Mouse (Mus musculus) left cerebral cortex, postnatal 36 days (tissue): ENCODE results near the gene Pakap. TPM values are rescaled to one million over a fixed set of nuclear protein-coding genes. Genes with fewer than 3 reads are reported as not detected.

ENCODE experiments used
- DNase-seq, 2 experiments: peaks; one replicate each; pipeline ENCODE4 v3.0.0; 2021 to 2022; ENCODE audit warnings: low spot score in 2 of 2, mixed read lengths in 1 of 2
- intact Hi-C: fragments of 180-260 bp; cut with DNase I; formaldehyde crosslinking; loops from one replicate; pipeline ENCODE4 v1.15.1; 2025
- total RNA-seq, 2 experiments: library from RNA; stranded (reverse); gene quantifications; 2 replicates each; pipeline ENCODE4 v1.2.3; 2021

Pakap gene
- total RNA-seq, result 10 to 100 TPM; 15.8 to 21.2 TPM

DNA sequence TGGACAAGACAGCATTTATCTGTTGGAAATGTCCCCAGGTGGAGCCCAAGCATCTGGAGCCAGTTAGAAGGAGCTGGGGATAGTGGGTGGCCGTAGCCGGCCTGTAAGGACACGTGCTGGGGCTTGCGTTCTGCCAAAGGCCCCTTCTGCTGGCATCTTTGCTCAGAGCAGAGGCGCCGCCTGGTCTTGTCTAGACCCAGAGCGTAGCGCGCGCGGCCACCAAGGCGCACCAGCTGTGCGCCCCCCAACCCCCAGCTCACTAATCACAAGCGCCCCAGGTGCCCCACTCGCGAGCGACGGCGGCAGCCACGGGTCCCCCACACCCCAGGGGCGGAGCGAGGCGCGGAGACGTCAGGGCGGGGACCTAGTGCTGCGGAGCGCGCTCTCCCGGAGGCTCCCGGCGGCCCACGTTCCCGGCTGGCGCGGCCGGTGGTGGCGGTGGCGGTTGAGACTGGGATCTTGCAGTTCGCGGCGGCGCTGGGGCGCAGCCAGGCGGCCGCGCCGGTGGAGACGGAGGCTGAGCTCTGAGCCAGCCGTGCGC, at the start of gene Pakap:
TSS of gene Pakap (plus strand) at position 514 of the 541 bp plus-strand sequence.
- peak; percentile 75 to 87 for DNase-seq
- intact Hi-C loops, result loop anchor here (2.0 kb wide), 1 partner anchor 39 kb away; no protein-coding TSS in a partner anchor

DNA sequence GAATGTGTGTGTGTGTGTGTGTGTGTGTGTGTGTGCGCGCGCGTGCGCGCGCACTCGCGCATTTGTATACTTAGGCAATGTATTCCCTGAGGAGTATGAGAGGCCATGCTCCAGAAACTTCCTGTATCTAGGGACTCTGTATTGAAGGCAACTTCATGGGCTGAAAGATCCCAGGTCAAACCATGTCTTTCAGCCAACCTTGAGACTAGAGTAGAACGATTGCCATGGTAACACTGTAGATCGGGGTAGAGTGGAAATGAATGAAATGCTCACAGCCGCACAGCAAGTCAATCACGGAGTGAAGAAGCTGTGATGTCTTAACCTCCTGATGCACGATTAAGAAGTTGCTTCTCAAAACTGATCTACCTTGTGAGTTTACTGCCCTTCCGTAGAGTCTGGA, 44.5 kb upstream of the Pakap start:
- DNase-seq, result no peak
- intact Hi-C loops, result no loop called here

DNA sequence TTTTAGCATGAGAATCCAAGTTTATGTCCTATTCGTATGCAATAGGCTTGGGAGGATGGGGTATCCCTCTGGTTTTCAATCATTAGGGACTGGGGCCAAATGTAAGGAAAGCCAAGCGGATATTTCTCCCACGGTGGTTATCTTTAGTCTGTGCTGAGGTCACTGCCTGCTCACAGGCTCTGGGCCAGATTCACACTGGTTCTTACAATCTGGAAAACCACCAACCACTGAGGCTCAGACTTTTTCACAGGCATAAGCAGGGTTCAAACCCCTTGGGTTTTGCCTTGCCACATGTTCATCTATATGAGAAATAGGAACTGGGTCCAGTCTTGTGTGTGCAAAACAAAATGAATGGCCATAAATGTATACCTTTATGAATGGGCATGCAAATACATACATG, 43.5 kb upstream of the Pakap start:
- DNase-seq, result no peak
- intact Hi-C loops, result no loop called here

DNA sequence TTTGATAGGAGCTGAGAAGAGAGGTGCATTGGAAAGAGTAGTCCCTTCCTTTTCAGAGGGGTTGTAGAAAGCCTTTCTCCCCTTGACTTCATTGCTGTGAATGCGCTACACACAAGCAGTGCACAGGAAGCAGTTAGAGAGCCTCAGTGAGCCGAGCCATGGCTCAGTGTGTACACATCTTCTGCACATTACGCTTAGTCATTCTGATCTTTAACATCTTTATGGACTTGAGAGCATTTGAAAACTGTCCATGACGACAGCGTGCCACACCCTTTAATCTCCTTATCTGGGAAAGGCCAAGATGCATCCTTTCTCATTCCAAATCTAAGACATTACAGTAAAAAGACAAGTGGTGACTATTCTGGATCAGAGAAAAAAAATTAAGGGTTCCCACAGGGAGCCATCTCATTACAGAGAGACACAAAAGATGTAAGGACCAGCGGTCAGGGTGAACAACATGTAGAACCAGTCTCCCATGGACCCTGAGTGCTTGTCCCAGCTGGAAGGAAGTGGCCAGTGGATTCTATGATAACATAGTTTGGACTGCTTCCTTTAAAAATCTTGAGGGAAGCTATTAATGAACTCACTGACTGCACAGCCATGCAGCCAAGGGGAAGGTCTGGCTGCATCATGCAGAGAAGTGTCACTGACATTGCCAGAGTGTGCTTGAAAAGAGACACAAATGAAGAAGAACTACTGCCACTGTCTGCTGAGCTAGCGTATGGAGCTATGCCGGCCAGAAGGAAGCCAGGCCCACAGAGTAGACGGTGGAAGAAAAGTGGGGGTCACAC, 42.6 kb upstream of the Pakap start:
- DNase-seq, result no peak
- intact Hi-C loops, result no loop called here

DNA sequence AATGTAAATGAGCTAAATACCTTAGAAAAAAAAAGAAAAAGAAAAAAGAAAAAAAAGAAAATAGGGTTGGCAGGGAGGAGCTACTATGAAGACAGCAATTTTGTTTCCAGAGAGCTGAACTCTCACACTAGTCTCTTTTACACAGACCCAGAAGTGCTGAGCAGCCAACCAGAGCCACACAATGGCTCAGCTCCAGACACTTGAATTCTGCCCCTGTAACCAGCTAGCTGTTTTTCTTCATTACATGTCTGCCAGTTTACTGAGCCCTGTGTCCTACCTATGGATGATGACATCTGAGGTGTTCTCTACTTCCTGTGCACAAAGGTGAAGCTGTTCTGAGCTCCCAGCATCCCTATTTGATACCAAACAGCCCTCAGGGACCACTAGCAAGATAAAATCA, 39.7 kb upstream of the Pakap start:
- no peak for DNase-seq
- intact Hi-C loops, result no loop called here

DNA sequence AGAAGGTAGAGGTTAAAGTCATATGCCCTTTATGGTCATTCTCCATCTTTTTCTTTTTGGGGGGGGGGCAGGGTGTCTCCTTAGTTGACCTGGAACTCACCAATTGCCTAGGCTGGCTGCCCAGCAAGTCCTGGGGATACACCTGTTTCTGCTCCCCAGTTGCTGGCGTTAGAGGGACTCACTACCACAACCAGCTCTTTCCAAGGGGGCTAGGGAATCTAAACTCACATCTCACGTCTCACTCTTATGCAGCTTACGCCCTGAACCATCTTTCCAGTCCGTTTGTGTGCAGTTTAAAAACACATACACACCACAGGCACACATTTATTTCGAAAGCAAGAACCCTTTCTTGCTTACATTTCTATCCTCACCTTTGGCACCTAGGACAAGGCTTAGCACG, 34.3 kb upstream of the Pakap start:
- intact Hi-C loops, result no loop called here
- no peak for DNase-seq

DNA sequence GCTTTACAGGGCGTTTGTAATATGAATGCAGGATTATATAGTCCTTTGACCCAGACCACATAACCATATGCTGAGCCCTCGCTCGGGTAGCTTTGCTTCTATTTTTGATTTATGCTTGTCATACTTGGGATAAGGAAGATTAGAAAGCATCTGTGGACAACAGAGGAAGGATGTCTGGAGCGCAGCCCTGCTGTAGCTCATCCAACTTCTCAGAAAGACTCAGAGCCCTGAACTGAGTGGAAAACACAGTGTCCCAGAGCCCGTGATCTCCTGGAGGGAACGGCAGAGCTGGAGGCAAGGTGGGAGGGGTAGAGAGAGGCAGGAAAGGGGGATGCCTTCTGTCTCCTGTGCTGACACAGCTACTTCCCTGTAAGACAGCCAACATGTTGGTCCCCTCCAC, 33.7 kb upstream of the Pakap start:
- intact Hi-C loops, result no loop called here
- no peak for DNase-seq

DNA sequence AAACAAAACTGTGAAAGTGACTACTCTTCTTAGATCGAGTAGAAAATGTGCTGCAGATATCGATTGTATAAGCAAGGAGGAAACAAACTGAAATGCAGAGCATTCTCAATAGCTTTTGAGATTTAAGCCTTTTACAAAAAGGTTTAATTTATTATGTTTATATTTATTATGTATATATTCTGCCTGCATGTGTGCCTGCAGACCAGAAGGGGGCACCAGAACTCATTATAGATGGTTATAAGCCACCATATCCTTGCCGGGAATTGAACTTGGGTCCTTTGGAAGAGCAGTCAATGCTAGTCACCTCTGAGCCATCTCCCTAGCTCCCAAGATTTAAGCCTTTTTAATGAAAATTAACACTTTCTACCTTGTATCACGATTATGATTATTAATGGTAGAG, 32.9 kb upstream of the Pakap start:
- intact Hi-C loops, result no loop called here
- no peak for DNase-seq

DNA sequence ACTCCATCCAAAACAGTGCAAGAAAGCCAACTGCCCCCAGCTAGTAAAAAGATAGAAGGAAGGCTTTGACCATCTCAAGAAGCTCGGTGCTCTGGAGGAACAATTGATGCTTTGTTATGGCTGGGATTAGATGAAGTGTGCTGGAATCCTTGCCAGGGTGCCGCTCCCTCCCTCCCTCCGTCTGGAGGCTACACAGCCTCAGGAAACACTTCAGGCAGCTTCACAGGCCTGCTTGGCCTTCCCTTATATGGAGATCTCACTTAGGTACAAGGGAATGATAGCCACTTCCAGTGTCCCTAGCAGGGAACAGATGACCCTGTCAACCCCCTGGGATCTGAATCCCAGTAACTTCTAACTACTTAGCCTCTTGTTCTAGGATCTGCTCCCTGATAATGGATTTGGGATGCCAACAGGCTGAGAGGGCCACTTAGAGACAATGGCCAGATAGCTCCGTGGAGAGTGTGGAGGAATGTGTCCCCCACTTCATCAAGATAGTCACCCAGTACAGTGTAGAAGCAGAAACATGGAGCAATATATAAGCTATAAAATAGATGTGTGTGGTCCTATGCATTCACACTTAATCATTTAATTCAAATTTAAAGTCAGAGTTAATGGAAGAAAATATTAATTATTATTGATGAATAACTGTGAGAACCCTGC, 29.8 kb upstream of the Pakap start:
- no peak for DNase-seq
- intact Hi-C loops, result no loop called here

DNA sequence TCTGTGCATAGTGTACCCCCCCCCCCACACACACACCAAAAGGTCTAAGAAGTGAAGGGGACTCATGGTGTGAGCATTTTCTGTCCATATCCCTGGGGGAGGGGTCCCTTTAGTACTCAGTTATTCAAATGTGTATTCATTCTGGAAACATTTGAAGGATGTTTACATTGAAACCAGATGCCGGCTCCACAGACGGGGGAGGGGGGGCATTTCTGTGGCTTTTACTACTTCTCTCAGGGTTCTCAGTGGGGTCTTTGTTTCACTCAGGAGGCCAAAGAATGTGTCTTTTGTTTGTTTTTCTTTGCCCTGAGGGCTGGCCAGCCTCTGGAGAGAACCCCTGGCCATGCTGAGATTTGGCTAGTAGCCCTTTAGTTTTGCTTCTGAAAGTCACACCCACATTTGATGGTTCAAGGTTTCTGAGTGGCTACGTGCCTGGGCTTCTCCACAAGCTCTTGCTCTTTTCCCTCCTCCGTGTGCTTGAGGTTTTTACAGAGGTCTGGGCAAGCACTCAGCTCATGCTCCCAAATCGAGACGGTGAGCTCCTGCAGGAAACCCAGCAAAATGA, 24.2 kb upstream of the Pakap start:
- intact Hi-C loops, result no loop called here
- DNase-seq, result no peak

DNA sequence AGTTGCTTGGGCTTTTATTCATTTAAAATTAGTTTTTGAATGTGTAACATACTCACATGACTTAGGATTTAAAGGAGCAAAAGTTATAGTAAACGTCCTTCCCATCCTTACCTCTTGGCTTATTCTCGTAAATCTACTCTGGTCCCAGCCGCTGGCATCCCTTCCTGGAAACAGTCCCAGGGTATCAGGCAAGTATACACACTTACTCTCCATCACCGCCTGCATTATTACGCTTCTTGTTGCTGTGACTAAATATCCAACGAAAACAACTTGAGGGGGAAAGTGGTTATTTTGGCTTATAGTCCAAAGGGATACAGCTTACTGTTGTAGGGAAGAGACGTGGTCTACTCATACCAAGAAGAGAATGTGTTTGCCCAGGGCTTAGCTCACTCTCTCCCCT, 20.2 kb upstream of the Pakap start:
- no peak for DNase-seq
- intact Hi-C loops, result no loop called here

DNA sequence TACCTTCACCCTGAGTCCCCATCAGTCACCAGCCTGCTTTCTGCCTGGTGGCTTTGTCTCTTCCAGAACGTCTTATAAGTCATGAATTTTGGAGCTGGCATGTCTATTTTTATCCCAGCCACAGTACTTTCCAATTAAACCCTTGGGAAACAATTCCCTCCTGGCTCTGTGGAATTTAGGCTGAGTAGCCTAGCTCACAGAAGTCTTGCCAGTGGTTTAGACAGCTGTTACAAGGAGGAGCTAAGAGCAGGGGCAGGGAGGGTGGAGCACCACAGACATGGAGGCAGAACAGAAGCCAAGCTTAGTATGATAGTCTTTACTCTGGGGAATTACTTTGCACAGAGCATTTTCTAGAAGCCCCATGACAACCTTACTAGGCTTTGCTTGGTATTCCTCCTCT, 17.8 kb upstream of the Pakap start:
- intact Hi-C loops, result no loop called here

DNA sequence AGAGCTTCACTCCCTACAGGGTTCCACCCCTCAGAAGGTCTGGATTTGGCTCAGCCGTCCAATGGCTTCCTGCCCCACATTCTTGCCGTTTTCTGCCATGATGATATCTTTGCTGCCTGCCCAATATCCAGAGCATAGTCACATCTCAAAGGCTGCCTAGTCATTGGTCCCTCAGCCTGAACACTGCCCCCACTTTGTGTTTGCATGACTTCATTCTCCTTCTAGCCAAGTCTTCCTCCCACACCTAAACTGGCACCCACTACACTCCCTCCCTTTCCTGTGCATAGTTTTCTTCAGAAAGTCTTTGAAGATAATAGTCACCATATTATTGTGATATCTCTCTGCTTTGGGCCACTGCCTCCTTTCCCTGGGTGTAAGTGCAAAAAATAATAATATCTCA, 10.9 kb upstream of the Pakap start:
- intact Hi-C loops, result no loop called here
- DNase-seq, result peak in 1 of 2 experiments; percentile 22

More for the DNA sequence above, 17.8 kb upstream of the Pakap start:
- DNase-seq, result no peak

DNA sequence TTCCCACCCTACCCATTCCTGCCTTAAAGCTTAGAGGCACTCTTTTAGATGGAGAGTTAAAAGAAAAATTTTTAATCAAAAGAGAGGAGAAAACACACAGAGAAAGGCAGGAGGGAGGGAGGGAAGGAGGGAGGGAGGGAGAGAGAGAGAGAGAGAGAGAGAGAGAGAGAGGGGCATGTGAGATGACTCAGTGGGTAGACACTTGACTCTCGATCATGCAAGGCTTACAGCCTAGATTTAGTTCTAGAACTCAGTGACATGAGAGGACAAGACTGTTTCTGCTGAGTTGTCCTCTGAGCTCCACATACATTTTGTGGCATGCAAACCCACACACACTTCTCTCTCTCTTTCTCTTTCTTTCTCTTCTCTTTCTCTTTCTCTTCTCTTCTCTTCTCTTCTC, 8.5 kb upstream of the Pakap start:
- intact Hi-C loops, result no loop called here
- no peak for DNase-seq

DNA sequence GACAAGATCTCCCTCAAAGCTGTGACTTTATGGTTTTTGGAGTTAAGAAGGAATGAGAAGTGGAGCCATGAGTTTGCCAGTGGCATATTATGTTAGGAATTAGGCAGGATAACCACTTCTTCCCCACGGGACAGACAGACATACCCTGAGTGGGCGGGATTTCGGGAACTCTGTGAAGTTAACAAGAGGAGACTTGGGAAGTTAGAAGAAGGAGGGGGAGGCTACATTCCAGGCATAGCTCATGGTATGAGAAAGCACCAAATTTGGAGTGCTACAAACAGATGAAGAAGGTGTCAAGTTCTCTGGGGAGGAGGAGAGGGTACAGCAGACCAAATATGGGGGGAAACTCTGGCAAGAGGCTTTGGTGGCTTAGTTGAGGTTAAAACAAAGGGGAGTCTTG, 8.0 kb upstream of the Pakap start:
- intact Hi-C loops, result no loop called here
- no peak for DNase-seq

DNA sequence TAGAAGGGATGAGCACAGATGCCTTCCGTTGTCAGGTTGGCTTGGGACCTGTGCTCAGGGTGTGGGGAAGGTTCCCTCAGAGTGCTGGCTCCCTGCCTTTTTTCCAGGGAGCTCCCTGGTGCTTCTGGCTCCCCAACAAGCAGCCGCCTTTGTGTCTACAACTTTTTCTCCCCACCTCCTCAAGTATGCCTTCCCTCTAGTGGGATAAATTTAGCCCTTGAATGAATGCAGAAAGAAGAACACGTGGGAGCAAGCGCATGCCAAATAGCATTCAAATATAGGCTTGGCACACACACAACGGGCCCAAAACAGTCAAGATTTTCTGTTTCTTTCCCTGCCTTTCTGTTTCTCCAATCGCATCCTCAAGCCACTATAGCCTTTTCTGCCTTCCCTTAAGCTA, 6.9 kb upstream of the Pakap start:
- intact Hi-C loops, result no loop called here

DNA sequence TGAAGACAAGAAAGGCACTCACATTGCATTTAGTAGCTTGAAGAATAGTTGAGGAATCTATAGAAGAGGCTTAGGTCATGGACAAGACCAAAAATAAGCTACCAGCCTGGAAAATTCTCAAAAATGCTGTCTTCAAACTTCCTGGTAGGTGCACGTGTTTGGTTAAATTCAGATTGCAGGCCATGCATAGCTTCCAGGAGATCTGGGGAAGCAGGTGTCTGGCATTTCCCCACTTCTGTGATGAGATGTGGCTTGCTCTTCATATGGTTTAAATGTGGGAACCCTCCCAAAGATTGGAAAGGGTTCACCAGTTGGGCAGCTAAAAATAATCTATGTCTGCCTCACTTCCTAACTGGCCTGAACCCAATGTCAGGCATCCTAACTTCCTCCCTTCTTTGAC, 2.7 kb upstream of the Pakap start:
- no peak for DNase-seq
- intact Hi-C loops, result no loop called here

More for the DNA sequence above, 6.9 kb upstream of the Pakap start:
- DNase-seq, result peak; percentile 73

DNA sequence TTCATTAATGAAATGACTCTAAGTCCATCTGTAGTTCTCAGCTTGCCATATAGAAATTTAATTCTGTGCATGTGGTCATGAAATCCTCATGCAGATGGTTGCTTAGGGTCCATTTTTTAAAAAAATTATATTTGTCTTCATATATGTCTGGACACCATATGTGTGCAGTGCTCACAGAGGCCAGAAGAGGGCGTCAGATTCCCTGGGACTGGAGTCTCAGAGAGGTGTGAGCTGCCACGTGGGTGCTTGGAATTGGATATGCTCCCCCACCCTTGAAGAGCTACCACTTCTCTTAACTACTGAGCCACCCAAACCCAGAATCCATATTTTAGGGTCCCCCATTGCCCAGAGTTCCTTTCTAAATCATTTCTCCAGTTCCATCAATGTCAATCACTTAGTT, 2.2 kb upstream of the Pakap start:
- no peak for DNase-seq
- intact Hi-C loops, result no loop called here

DNA sequence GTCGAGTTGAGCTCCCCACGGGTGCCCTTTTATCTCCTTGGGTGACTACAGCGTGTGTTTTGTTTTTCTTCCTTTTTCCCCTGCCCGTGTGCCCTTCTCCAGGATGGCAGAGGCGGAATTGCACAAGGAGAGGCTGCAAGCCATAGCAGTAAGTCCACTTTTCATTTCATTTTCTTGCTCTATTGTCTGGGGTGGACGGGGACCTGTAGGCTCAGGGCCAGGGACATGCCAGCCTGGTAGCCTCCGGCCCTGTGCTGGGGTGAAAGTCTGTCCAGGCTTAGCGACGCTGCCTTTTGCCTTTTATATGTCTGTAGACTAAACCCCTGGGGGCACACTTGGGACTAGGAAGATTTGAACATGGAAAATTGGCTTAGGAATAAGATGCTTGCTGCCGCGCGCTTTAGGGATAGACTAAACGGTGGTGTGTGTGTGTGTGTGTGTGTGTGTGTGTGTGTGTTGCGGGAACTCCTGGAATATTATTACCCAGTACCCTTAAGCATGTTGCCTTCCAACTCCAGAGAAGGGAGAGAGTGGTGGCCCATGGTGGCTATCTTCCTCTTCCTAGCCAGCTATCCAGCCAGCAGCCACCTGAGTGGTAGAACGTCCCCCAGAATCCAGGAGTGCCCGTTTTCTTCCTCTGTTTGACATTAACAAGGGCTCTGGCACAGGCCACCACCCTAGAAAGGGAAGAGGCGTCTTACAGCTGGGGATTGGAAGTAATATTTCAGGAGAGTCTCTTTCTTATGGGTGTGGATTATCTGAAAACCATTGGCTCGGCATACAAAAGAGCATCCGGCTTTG, 489 bp downstream of the Pakap start:
- no peak for DNase-seq
- intact Hi-C loops, result loop anchor here (2.0 kb wide), 1 partner anchor 38 kb away; no protein-coding TSS in a partner anchor

DNA sequence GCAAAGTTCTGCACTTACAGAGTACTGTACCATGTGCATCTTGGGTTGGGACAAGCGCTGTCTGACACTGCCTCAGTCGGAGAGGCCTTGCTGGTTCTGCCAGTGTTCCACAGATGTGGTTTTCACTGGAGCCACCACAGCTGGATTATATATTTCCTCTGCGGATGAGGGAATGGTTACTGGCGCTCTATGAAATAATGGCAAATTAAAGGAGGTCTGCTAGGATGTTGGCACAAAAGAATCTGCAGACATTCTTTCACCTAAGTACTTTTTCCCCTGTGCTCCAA, 1.0 kb downstream of the Pakap start:
- DNase-seq, result no peak
- intact Hi-C loops, result loop anchor here (2.0 kb wide), 1 partner anchor 38 kb away; no protein-coding TSS in a partner anchor
